Mouse (Mus musculus): ENCODE data around the gene Sort1.

GRCm38 (mm10) chr3:108289311-108290130 is 5.6 kb downstream of the Sort1 start:
- no peak for TF ChIP-seq CTCF (IDR thresholded peaks at IDR 0.05; ENCODE audit: low read depth, low read length)
- no peak for TF ChIP-seq GATA1 (IDR thresholded peaks at IDR 0.05; ENCODE audit: borderline replicate concordance, low read length)
- TF ChIP-seq POLR2AphosphoS5 (IDR thresholded peaks at IDR 0.05; ENCODE audit: insufficient replicate concordance, low read depth, low read length), result no peak
- no peak for TF ChIP-seq TAL1 (conservative IDR thresholded peaks at IDR 0.05; ENCODE audit: low read depth, low read length)
- no peak for TF ChIP-seq GATA2 (IDR thresholded peaks at IDR 0.05; ENCODE audit: borderline replicate concordance, low read depth, low read length)

Measured in G1E (cell line).